Mouse (Mus musculus) hindbrain, embryonic 10.5 days (tissue): ENCODE data around the gene Tmem200a. TPM values are rescaled to one million over a fixed set of nuclear protein-coding genes. Genes with fewer than 3 reads are reported as not detected.
"Not testable (repeated sequence)": the region's sequence is repeated elsewhere in the genome, so short reads cannot be mapped to it uniquely, and the experiment has no call there.

Source experiments
- DNase-seq: peaks from one replicate; pipeline ENCODE4 v3.0.0-alpha.2; 2017; ENCODE audit warnings: low spot score
- H3K27ac ChIP-seq: fragments of 300-500 bp; sonication (generic); 2 replicates; pipeline ENCODE4 v1.5.1; 2016; ENCODE audit warnings: mild to moderate bottlenecking, moderate library complexity
- H3K27me3 ChIP-seq: fragments of 300-500 bp; sonication (generic); 2 replicates; pipeline ENCODE4 v1.6.1; 2016; ENCODE audit warnings: mild to moderate bottlenecking; ENCODE audit not compliant: poor library complexity, insufficient read depth, severe bottlenecking
- H3K36me3 ChIP-seq: fragments of 300-500 bp; sonication (generic); 2 replicates; pipeline ENCODE4 v1.6.1; 2016; ENCODE audit warnings: mild to moderate bottlenecking, moderate library complexity
- H3K4me1 ChIP-seq: fragments of 300-500 bp; sonication (generic); replicated peaks from 2 replicates; pipeline ENCODE4 v1.6.1; 2016; ENCODE audit warnings: mild to moderate bottlenecking
- H3K4me3 ChIP-seq: fragments of 300-500 bp; sonication (generic); 2 replicates; pipeline ENCODE4 v1.5.1; 2016; ENCODE audit warnings: mild to moderate bottlenecking, moderate library complexity
- H3K9me3 ChIP-seq: fragments of 300-500 bp; sonication (generic); 2 replicates; pipeline ENCODE4 v1.6.1; 2016; ENCODE audit warnings: mild to moderate bottlenecking, moderate library complexity
- WGBS: fragments of 180-500 bp; shearing (Covaris S2); methylation state at CpG from one replicate; pipeline ENCODE4 v1.1.7; 2016; 5-methylcytosine and 5-hydroxymethylcytosine counted together
- polyA plus RNA-seq: library from polyadenylated mRNA; unstranded; fragments of >200 nt; fragmentation: Nextera tagmentation; extraction: Ambion mirVana; gene quantifications from 2 replicates; pipeline ENCODE4 v1.2.1, GENCODE M21; 2016

The Tmem200a gene
- polyA plus RNA-seq, 1 experiment from 2014 or later = 10.4 TPM

- H3K4me3 ChIP-seq = no peak overlapping the region
- no peaks in the 10 kb centered on the region for H3K36me3 ChIP-seq
- H3K4me1 ChIP-seq = no peaks in the 10 kb centered on the region
- H3K9me3 ChIP-seq = no peaks in the 10 kb centered on the region
- no peaks in the 10 kb centered on the region for H3K27me3 ChIP-seq
- no peak overlapping the region for H3K27ac ChIP-seq
- 65% methylated on average over 6 of the region's 6 CpGs for WGBS
- no peak for DNase-seq
Observed at GRCm38 (mm10) chr10:25910270-25910669, 168.6 kb downstream of the Tmem200a start.

GRCm38 (mm10) chr10:25908027-25909012 is 170.5 kb downstream of the Tmem200a start:
- no peaks in the 10 kb centered on the region for H3K9me3 ChIP-seq
- H3K27ac ChIP-seq = no peak overlapping the region
- 63% methylated on average over 10 of the region's 10 CpGs for WGBS
- no peak overlapping the region for H3K4me3 ChIP-seq
- no peaks in the 10 kb centered on the region for H3K27me3 ChIP-seq
- H3K36me3 ChIP-seq = no peaks in the 10 kb centered on the region
- no peaks in the 10 kb centered on the region for H3K4me1 ChIP-seq
- DNase-seq = no peak

GRCm38 (mm10) chr10:25894126-25894525 is 184.7 kb downstream of the Tmem200a start:
- 88% methylated on average over 5 of the region's 5 CpGs for WGBS
- not testable (repeated sequence) for DNase-seq, H3K36me3 ChIP-seq, H3K9me3 ChIP-seq, H3K4me1 ChIP-seq, H3K27ac ChIP-seq, H3K4me3 ChIP-seq, H3K27me3 ChIP-seq

GRCm38 (mm10) chr10:25887225-25887624 is 191.6 kb downstream of the Tmem200a start:
- H3K4me3 ChIP-seq = no peak overlapping the region
- peaks cover 6% of the 10 kb centered on the region; the same call in 1 of the 2 replicates for H3K4me1 ChIP-seq
- no peak overlapping the region for H3K27ac ChIP-seq
- H3K27me3 ChIP-seq = no peaks in the 10 kb centered on the region
- no peak for DNase-seq
- WGBS = 48% methylated on average over 6 of the region's 6 CpGs
- no peaks in the 10 kb centered on the region for H3K36me3 ChIP-seq
- H3K9me3 ChIP-seq = no peaks in the 10 kb centered on the region

GRCm38 (mm10) chr10:25884512-25884911 is 194.3 kb downstream of the Tmem200a start:
- H3K4me1 ChIP-seq = peaks cover 6% of the 10 kb centered on the region; the same call in 1 of the 2 replicates
- H3K27me3 ChIP-seq = no peaks in the 10 kb centered on the region
- H3K27ac ChIP-seq = no peak overlapping the region
- H3K36me3 ChIP-seq = no peaks in the 10 kb centered on the region
- 89% methylated on average over 2 of the region's 2 CpGs for WGBS
- no peaks in the 10 kb centered on the region for H3K9me3 ChIP-seq
- H3K4me3 ChIP-seq = no peak overlapping the region
- DNase-seq = no peak

DNA sequence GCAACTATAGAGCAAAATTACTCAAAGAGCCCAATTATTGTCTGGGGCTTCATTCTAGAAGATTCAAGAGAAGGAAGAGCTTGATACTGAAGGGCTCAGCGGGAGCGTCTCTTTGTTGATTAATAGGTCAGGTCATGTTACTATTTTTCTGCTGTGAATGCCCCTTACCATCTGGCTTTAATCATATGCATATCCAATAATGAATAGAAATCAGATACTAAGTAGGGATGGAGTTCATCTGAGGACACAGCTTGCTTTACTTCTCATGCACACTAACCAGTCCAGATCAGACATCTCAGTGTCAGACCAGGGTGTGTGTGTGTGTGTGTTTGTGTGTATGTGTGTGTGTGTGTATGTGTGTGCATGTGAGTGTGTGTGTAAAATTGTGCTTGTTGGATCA is 201.1 kb downstream of the Tmem200a start:
- Histone ChIP-seq H3K27ac (no peak overlapping the region), H3K4me3 (no peak overlapping the region), H3K27me3 (no peaks in the 10 kb centered on the region), H3K9me3 (no peaks in the 10 kb centered on the region), H3K4me1 (peaks cover 15% of the 10 kb centered on the region), H3K36me3 (no peaks in the 10 kb centered on the region)
- WGBS = 33% methylated on average over 2 of the region's 2 CpGs
- DNase-seq = no peak

- no peaks in the 10 kb centered on the region for H3K36me3 ChIP-seq
- H3K9me3 ChIP-seq = no peaks in the 10 kb centered on the region
Observed at GRCm38 (mm10) chr10:25876809-25877208, 202.0 kb downstream of the Tmem200a start.

DNA sequence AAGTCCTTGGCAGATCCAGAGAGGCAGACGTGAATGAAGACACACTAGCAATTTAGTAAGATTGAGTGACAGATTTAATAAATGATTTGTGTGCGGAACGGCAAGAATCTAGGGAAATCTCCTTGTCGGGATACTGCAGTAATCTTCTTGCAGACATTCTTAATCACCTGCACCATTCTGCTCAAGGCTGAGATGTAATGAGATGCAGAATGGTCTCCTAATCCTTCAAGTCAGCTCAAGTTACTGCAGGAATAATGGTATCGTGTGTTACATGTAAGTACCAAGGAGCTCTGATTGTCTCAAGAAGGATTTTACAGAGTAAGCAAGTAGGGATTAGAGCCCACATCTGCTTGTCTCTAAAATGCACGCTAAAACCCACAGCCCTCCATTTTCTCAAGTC is 210.1 kb downstream of the Tmem200a start:
- 80% methylated on average over 6 of the region's 6 CpGs for WGBS
- H3K27ac ChIP-seq = no peak overlapping the region
- H3K36me3 ChIP-seq = no peaks in the 10 kb centered on the region
- no peaks in the 10 kb centered on the region for H3K4me1 ChIP-seq
- no peaks in the 10 kb centered on the region for H3K9me3 ChIP-seq
- DNase-seq = no peak
- no peaks in the 10 kb centered on the region for H3K27me3 ChIP-seq
- no peak overlapping the region for H3K4me3 ChIP-seq

More at GRCm38 (mm10) chr10:25876809-25877208, 202.0 kb downstream of the Tmem200a start:
- Histone ChIP-seq H3K27me3 (no peaks in the 10 kb centered on the region), H3K4me3 (no peak overlapping the region), H3K4me1 (peaks cover 14% of the 10 kb centered on the region), H3K27ac (no peak overlapping the region)
- WGBS = 60% methylated on average over 3 of the region's 3 CpGs
- DNase-seq = no peak

Other genes with a start within 250 kb of the Tmem200a start
- gene Gm9767, start 797 bp downstream of the Tmem200a start, polyA plus RNA-seq = 0.41 TPM in 1 of 2 replicates, not detected in the other
- 0.39 TPM in 1 of 2 replicates, not detected in the other for gene Samd3, start 150.7 kb upstream of the Tmem200a start, polyA plus RNA-seq